Mouse (Mus musculus): Measurements from ENCODE around the gene Hist2h2aa1.
A peak's percentile ranks its signal among the peaks of the same experiment; 100 is the strongest.

- peak; percentile 58; the same call in 1 of the 2 replicates for TF ChIP-seq POLR2A (IDR thresholded peaks at IDR 0.05; ENCODE audit: borderline replicate concordance, extremely low read depth, insufficient read depth, insufficient read length, poor library complexity, severe bottlenecking)
- no peak for TF ChIP-seq CTCF (IDR thresholded peaks at IDR 0.05; ENCODE audit: borderline replicate concordance, extremely low read depth, insufficient read depth, insufficient read length)
These were observed 22.9 kb downstream of the Hist2h2aa1 start, which contains the start of gene Hist2h3b for GRCm38 (mm10) chr3:96268051-96268775.
